Mouse (Mus musculus) lung, embryonic 14.5 days (tissue): Measurements from ENCODE around the gene Chid1. TPM values are rescaled to one million over a fixed set of nuclear protein-coding genes. Genes with fewer than 3 reads are reported as not detected.

Experiments used
- ATAC-seq: fragments of 200-750 bp; cut with Nextera tagmentation; 2 replicates; pipeline ENCODE4 v1.8.0; 2017; ENCODE audit warnings: mild to moderate bottlenecking, moderate TSS enrichment, moderate library complexity; ENCODE audit not compliant: insufficient read depth
- DNase-seq: peaks from one replicate; pipeline ENCODE4 v3.0.0-alpha.2; 2015
- H3K27ac ChIP-seq: fragments of 300-500 bp; sonication (generic); 2 replicates; pipeline ENCODE4 v1.5.1; 2014; ENCODE audit warnings: low read depth, mild to moderate bottlenecking, moderate library complexity
- H3K27me3 ChIP-seq: fragments of 300-500 bp; sonication (generic); 2 replicates; pipeline ENCODE4 v1.6.1; 2014; ENCODE audit warnings: low read length, control low read depth; ENCODE audit not compliant: insufficient read depth
- H3K36me3 ChIP-seq: fragments of 300-500 bp; sonication (generic); 2 replicates; pipeline ENCODE4 v1.6.1; 2014; ENCODE audit warnings: control low read depth; ENCODE audit not compliant: insufficient read depth
- H3K4me1 ChIP-seq: fragments of 300-500 bp; sonication (generic); 2 replicates; pipeline ENCODE4 v1.6.1; 2014; ENCODE audit warnings: antibody characterized with exemption, control low read depth; ENCODE audit not compliant: insufficient read depth
- H3K4me2 ChIP-seq: fragments of 300-500 bp; sonication (generic); 2 replicates; pipeline ENCODE4 v1.6.1; 2014; ENCODE audit warnings: mild to moderate bottlenecking
- H3K4me3 ChIP-seq: fragments of 300-500 bp; sonication (generic); 2 replicates; pipeline ENCODE4 v1.5.1; 2014; ENCODE audit warnings: low read depth, low read length
- H3K9ac ChIP-seq: fragments of 300-500 bp; sonication (generic); 2 replicates; pipeline ENCODE4 v1.6.1; 2014
- H3K9me3 ChIP-seq: fragments of 300-500 bp; sonication (generic); 2 replicates; pipeline ENCODE4 v1.6.1; 2016; ENCODE audit warnings: low read depth, low read length, control low read depth
- CTCF ChIP-seq: IDR thresholded peaks from 2 replicates; pipeline ENCODE4 v1.5.1; 2016; ENCODE audit warnings: antibody characterized with exemption, low read depth
- WGBS: fragments of 180-500 bp; shearing (Covaris S2); extraction: QIAGEN DNeasy Blood & Tissue Kit; methylation state at CpG from one replicate; pipeline ENCODE4 v1.1.7; 2014; 5-methylcytosine and 5-hydroxymethylcytosine counted together
- polyA plus RNA-seq: library from polyadenylated mRNA; unstranded; fragments of >200 nt; fragmentation: Nextera tagmentation; extraction: Ambion mirVana; gene quantifications from 2 replicates; pipeline ENCODE4 v1.2.1, GENCODE M21; 2014

The Chid1 gene
- polyA plus RNA-seq, 1 experiment from 2014 or later, result 33.0 TPM

- H3K4me1 ChIP-seq, result peaks cover 30% of the 10 kb centered on the region
- no peak for TF ChIP-seq CTCF
- no peak for DNase-seq
- H3K36me3 ChIP-seq, result peaks cover 39% of the 10 kb centered on the region
- no peaks in the 10 kb centered on the region for H3K9me3 ChIP-seq
- WGBS, result 88% methylated on average over 10 of the region's 10 CpGs
- H3K27ac ChIP-seq, result no peak overlapping the region
- H3K27me3 ChIP-seq, result peaks cover 9% of the 10 kb centered on the region; the same call in 1 of the 2 replicates
- H3K9ac ChIP-seq, result no peak overlapping the region
- H3K4me3 ChIP-seq, result no peak overlapping the region
- no peak overlapping the region for H3K4me2 ChIP-seq
- ATAC-seq, result no peak
Observed at GRCm38 (mm10) chr7:141470637-141470944, 69.1 kb downstream of the Chid1 start.

GRCm38 (mm10) chr7:141469901-141470636 lies 69.6 kb downstream of the Chid1 start:
- peaks cover 30% of the 10 kb centered on the region for H3K4me1 ChIP-seq
- peak overlapping the region; percentile 2; the same call in 1 of the 2 replicates for H3K4me3 ChIP-seq
- H3K27ac ChIP-seq, result no peak overlapping the region
- no peaks in the 10 kb centered on the region for H3K9me3 ChIP-seq
- H3K27me3 ChIP-seq, result peaks cover 14% of the 10 kb centered on the region; the same call in 1 of the 2 replicates
- H3K4me2 ChIP-seq, result peak overlapping the region; percentile 95; the same call in 1 of the 2 replicates
- TF ChIP-seq CTCF, result no peak
- H3K36me3 ChIP-seq, result peaks cover 39% of the 10 kb centered on the region
- no peak for ATAC-seq
- no peak for DNase-seq
- 87% methylated on average over 18 of the region's 18 CpGs for WGBS
- no peak overlapping the region for H3K9ac ChIP-seq

GRCm38 (mm10) chr7:141469352-141469751 lies 70.3 kb downstream of the Chid1 start:
- Histone ChIP-seq H3K9me3 (no peaks in the 10 kb centered on the region), H3K4me1 (peaks cover 35% of the 10 kb centered on the region), H3K4me2 (peak overlapping the region; percentile 95), H3K36me3 (peaks cover 39% of the 10 kb centered on the region), H3K27me3 (peaks cover 21% of the 10 kb centered on the region), H3K9ac (peak overlapping the region; percentile 84), H3K4me3 (peak overlapping the region; percentile 76), H3K27ac (peak overlapping the region; percentile 93)
- ATAC-seq (no peak), DNase-seq (no peak)
- no peak for TF ChIP-seq CTCF
- WGBS, result 69% methylated on average over 6 of the region's 6 CpGs

- peaks cover 29% of the 10 kb centered on the region for H3K4me1 ChIP-seq
- peak; percentile 60 for TF ChIP-seq CTCF
- H3K27ac ChIP-seq, result peak overlapping the region; percentile 93
- peak overlapping the region; percentile 76 for H3K4me3 ChIP-seq
- H3K27me3 ChIP-seq, result peaks cover 28% of the 10 kb centered on the region
- peak overlapping the region; percentile 95 for H3K4me2 ChIP-seq
- no peaks in the 10 kb centered on the region for H3K9me3 ChIP-seq
- H3K9ac ChIP-seq, result peak overlapping the region; percentile 84
- WGBS, result 5% methylated on average over 8 of the region's 8 CpGs
- DNase-seq (peak; percentile 87), ATAC-seq (peak; percentile 77)
- peaks cover 39% of the 10 kb centered on the region for H3K36me3 ChIP-seq
Observed at GRCm38 (mm10) chr7:141468522-141469211, 71.0 kb downstream of the Chid1 start.

GRCm38 (mm10) chr7:141468164-141468521 lies 71.5 kb downstream of the Chid1 start:
- H3K9me3 ChIP-seq, result no peaks in the 10 kb centered on the region
- ATAC-seq (peak; percentile 5; the same call in 1 of the 2 replicates), DNase-seq (no peak)
- peaks cover 39% of the 10 kb centered on the region for H3K36me3 ChIP-seq
- peak overlapping the region; percentile 84 for H3K9ac ChIP-seq
- WGBS, result 5% methylated on average over 5 of the region's 5 CpGs
- H3K4me3 ChIP-seq, result peak overlapping the region; percentile 76
- peaks cover 27% of the 10 kb centered on the region for H3K4me1 ChIP-seq
- peak overlapping the region; percentile 93 for H3K27ac ChIP-seq
- TF ChIP-seq CTCF, result no peak
- H3K4me2 ChIP-seq, result peak overlapping the region; percentile 95
- H3K27me3 ChIP-seq, result peaks cover 33% of the 10 kb centered on the region

GRCm38 (mm10) chr7:141467230-141468030 lies 72.2 kb downstream of the Chid1 start, which contains the start of gene Cd151:
Cd151 (plus strand) TSS chr7:141467392.
- peak within 1 kb of the TSS; percentile 93 for H3K27ac ChIP-seq
- ATAC-seq (peak; percentile 82), DNase-seq (peak; percentile 94)
- no peak for TF ChIP-seq CTCF
- H3K4me1 ChIP-seq, result peaks cover 27% of the 10 kb centered on the region
- peaks cover 40% of the 10 kb centered on the region for H3K27me3 ChIP-seq
- peak within 1 kb of the TSS; percentile 76 for H3K4me3 ChIP-seq
- H3K36me3 ChIP-seq, result peaks cover 34% of the 10 kb centered on the region
- peak within 1 kb of the TSS; percentile 84 for H3K9ac ChIP-seq
- H3K4me2 ChIP-seq, result peak within 1 kb of the TSS; percentile 95
- WGBS, result under 1% methylated on average over 52 of the region's 52 CpGs
- no peaks in the 10 kb centered on the region for H3K9me3 ChIP-seq
